Mouse (Mus musculus): Measurements from ENCODE around the gene Msi2.
A peak's percentile ranks its signal among the peaks of the same experiment; 100 is the strongest.

The Msi2 gene

GRCm38 (mm10) chr11:88472731-88473130 is 245.6 kb downstream of the Msi2 start:
- DNase-seq, result no peak

GRCm38 (mm10) chr11:88471981-88472647 is 246.2 kb downstream of the Msi2 start:
- peak in 1 of 2 experiments; percentile 17 for DNase-seq

- DNase-seq, result no peak
These were observed 247.7 kb downstream of the Msi2 start for GRCm38 (mm10) chr11:88470599-88470998.

- no peak for DNase-seq
These were observed 249.3 kb downstream of the Msi2 start for GRCm38 (mm10) chr11:88468996-88469395.

GRCm38 (mm10) chr11:88467498-88468245 is 250.6 kb downstream of the Msi2 start:
- peak; percentile 44 to 55 for DNase-seq

- DNase-seq, result no peak
These were observed 254.4 kb downstream of the Msi2 start for GRCm38 (mm10) chr11:88463951-88464350.

GRCm38 (mm10) chr11:88462789-88463188 is 255.5 kb downstream of the Msi2 start:
- no peak for DNase-seq

- no peak for DNase-seq
These were observed 256.7 kb downstream of the Msi2 start for GRCm38 (mm10) chr11:88461601-88462000.

- peak in 1 of 2 experiments; percentile 39 for DNase-seq
These were observed 258.2 kb downstream of the Msi2 start for GRCm38 (mm10) chr11:88459946-88460736.

- DNase-seq, result no peak
These were observed 261.0 kb downstream of the Msi2 start for GRCm38 (mm10) chr11:88457241-88457738.

GRCm38 (mm10) chr11:88454867-88455806 is 263.2 kb downstream of the Msi2 start:
- DNase-seq, result no peak

- DNase-seq, result no peak
These were observed 269.1 kb downstream of the Msi2 start for GRCm38 (mm10) chr11:88449180-88449579.

GRCm38 (mm10) chr11:88448571-88448970 is 269.7 kb downstream of the Msi2 start:
- no peak for DNase-seq

- peak in 1 of 2 experiments; percentile 54 for DNase-seq
These were observed 271.0 kb downstream of the Msi2 start for GRCm38 (mm10) chr11:88447350-88447749.

GRCm38 (mm10) chr11:88443905-88444304 is 274.4 kb downstream of the Msi2 start:
- DNase-seq, result no peak

GRCm38 (mm10) chr11:88443291-88443690 is 275.0 kb downstream of the Msi2 start:
- peak; percentile 73 to 74 for DNase-seq

GRCm38 (mm10) chr11:88441871-88442740 is 276.2 kb downstream of the Msi2 start:
- DNase-seq, result no peak

GRCm38 (mm10) chr11:88438659-88439058 is 279.7 kb downstream of the Msi2 start:
- no peak for DNase-seq

- peak in 1 of 2 experiments; percentile 33 for DNase-seq
These were observed 281.7 kb downstream of the Msi2 start for GRCm38 (mm10) chr11:88436596-88436995.

- peak; percentile 33 to 48 for DNase-seq
These were observed 282.8 kb downstream of the Msi2 start for GRCm38 (mm10) chr11:88435543-88435942.

Data from cerebellum, postnatal 14 days (tissue).